Mouse (Mus musculus) liver, adult 10 weeks (tissue): Measurements from ENCODE around the gene Cphx1. TPM values are rescaled to one million over a fixed set of nuclear protein-coding genes. Genes with fewer than 3 reads are reported as not detected.

Experiments
- polyA plus RNA-seq: library from polyadenylated mRNA; stranded (reverse); fragments of 350-450 nt; fragmentation: Illumina TruSeq; extraction: RNeasy Lipid Tissue Mini Kit (QIAGEN cat#74804); gene quantifications from one replicate; pipeline ENCODE4 v1.2.3, GENCODE M21; 2014; ENCODE audit warnings: low read depth, low replicate concordance

The Cphx1 gene
- polyA plus RNA-seq: not detected

DNA sequence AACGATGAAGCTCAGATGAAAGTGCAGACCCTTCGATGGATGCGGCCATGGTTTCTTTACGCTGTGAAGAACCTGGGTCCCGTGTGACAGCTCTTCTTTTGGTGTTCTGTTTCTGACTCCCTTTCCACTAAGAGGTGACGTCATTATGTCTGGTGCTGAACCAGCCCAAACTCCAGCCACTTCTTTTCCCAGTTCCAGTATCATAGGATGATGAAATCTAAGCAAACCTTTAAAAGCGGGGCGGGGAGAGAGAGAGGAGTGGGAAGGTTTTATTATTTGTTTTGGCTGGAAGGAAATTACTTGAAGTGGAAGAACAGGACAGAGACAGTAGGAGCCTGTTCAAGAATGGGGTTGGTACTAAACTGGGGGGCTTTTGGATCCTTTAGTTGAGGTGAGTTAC, at the start of gene Cphx1:
Cphx1 (plus strand) TSS at position 301 of the 400 bp plus-strand sequence.

DNA sequence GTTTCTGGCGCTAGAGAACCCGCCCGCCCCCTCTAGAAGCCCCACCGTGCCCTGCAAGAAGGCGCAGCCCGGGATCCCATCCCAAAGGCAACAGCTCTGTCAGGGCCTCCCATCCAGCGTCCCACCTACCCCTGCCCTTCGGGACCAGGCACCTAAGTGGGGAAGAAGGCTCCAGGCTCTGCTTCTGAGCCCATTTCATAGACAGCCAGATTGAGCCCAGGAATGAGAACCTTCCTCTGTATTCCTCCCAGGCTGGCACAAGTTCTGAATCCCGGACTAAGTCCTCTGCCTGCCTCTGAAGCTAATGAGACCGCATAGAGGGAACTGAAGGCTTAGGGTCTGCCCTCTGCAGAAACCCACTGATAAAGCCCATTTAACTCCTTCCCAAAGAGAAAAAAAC, 35.1 kb upstream of the Cphx1 start, which contains the start of gene Plac9a:
Plac9a (minus strand) TSS at position 101 of the 400 bp plus-strand sequence.

DNA sequence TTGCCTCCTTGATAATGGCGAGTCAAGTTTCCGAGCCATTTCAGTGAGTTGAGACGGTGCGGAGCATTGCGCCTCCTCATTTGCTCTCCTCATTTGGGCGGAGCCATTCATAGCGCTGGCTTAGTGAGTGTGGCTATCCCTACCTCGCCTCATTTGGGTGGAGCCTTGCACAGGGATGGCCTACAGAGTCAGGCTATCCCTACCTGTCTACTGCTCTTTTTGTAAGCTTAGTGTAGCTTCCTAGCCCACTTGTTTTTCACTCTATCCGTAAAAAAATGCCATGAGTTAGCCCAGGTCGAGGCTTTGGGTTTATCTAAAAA, 10.6 kb upstream of the Cphx1 start, which contains the start of gene Tmem254a:
Tmem254a (minus strand) TSS at position 111 of the 320 bp plus-strand sequence.

DNA sequence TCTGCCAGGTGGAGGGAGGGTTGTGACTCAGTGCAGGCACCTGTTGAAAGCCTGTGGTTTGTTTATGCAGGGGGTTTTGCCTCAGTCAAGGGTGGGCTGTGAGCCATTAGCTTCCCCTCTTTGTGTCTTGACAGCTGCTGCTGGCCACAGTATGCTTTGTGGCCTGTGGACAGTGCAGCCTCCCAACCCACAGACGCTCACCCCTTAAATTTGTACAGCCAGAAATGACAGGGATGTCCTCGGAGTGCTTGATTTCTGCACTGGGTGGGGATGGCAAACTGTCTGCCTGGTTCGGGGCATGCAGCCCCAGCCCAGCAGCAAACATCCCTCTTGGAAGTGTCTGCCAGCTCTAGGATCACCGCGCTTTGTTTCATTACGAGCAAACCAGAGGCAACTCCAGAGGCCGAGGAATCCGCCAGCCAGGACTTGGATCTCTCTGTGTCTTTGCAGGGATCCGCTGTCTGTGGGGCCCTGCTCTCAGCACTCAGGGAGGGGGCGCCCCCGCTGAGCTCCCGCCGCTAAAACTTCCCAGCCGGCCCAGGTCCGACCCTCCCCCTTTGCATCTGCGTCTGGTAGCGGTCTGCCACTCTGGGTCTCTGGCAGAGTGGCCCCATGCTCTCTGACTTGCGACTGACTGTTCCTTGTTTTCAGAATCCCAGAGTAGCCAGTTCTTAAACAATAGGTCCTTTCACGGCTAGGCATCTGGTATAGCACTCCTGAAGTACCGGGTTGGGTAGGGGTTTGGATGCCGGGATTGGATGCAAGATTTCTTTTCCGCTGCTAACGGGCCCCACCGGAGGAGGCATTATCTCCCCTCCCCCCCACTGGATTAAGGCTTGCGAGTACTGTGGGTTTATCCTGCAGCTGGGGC, 40.5 kb downstream of the Cphx1 start, which contains the start of gene Duxbl1:
Duxbl1 (plus strand) TSS at position 207 of the 871 bp plus-strand sequence.

Other genes with a start within 250 kb of the Cphx1 start
- 12.3 TPM for gene Ppif, start 244.2 kb upstream of the Cphx1 start, polyA plus RNA-seq
- 53.4 TPM for gene Zcchc24, start 169.3 kb upstream of the Cphx1 start, polyA plus RNA-seq
- 8.7 TPM for gene Anxa11, start 96.1 kb upstream of the Cphx1 start, polyA plus RNA-seq
- gene Plac9a, start 35.2 kb upstream of the Cphx1 start, polyA plus RNA-seq: not detected
- 23.7 TPM for gene Tmem254a, start 10.6 kb upstream of the Cphx1 start, polyA plus RNA-seq
- gene Duxbl1, start 40.3 kb downstream of the Cphx1 start, polyA plus RNA-seq: not detected
- 1.6 TPM for gene Gm9780, start 104.4 kb downstream of the Cphx1 start, polyA plus RNA-seq
- gene Tmem254c, start 129.1 kb downstream of the Cphx1 start, polyA plus RNA-seq: 5.3 TPM
- gene Cphx2, start 143.2 kb downstream of the Cphx1 start, polyA plus RNA-seq: not detected
- 3.5 TPM for gene Cphx3, start 144.0 kb downstream of the Cphx1 start, polyA plus RNA-seq
- gene Duxbl2, start 180.0 kb downstream of the Cphx1 start, polyA plus RNA-seq: not detected
- gene Plac9b, start 244.2 kb downstream of the Cphx1 start, polyA plus RNA-seq: not detected